Mouse (Mus musculus) kidney, postnatal 4 days (tissue): Measurements from ENCODE around the gene Hadhb.
A peak's percentile ranks its signal among the peaks of the same experiment; 100 is the strongest.

Experiments used
- DNase-seq, 2 experiments: peaks; one replicate each; pipeline ENCODE4 v3.0.0; 2021; ENCODE audit warnings: mixed read lengths in 2 of 2

Gene Hadhb

DNA sequence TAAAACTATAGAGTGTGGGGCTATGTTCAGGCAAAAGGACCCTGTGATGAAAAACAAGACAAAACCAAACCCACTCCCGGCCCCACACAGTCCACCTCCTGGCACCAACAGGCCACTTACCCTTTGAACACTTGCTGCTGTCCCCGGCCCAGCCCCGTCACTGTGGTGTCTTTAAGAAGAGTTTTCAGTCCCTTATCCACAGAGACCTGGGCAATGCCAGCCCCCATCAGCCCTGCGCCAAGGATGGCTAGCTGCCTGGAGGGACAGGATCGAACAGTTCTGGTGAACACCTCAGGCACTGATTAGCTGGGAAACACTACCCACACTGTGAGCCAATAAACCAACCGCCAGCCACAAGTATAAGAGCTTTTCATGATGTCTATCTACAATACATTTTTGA lies 26.4 kb upstream of the Hadhb start:
- no peak for DNase-seq

DNA sequence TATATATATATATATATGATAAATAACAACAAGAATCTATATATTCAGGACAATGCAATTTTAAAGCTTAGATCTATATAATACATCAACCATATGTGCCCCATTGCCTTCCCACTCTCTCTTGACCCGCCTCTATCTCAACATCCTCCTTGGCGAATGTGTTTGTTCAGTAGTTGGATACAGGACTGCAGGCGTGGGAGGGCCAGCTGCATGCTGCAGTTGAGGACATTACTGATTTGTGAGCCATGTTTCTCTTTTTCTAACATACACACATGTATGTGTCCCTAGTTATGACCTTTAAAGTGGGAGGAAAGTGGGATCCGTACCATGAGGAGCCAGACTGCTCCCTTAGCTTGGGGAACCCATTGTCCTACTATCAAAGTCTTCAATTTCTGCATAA lies 23.8 kb upstream of the Hadhb start:
- DNase-seq = no peak

DNA sequence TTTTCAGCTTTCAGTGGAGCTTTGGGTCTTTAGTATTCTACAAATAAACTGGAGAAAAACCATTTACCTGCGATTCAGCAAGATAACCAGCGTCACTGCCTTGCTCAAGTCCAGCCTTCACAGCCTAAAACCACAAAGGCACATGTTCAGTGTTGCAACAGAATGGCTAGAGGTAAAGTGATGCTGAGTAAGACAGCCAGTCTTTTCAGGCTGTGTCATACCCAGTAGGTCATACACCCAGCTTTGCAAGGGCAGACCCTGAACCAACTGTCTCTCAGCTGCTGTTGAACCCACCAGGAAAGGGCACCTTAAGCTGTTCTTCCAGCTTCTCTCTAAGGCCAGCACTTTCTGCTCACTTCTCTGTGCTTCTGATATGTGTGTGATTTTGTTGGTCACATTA lies 22.9 kb upstream of the Hadhb start:
- DNase-seq = no peak

DNA sequence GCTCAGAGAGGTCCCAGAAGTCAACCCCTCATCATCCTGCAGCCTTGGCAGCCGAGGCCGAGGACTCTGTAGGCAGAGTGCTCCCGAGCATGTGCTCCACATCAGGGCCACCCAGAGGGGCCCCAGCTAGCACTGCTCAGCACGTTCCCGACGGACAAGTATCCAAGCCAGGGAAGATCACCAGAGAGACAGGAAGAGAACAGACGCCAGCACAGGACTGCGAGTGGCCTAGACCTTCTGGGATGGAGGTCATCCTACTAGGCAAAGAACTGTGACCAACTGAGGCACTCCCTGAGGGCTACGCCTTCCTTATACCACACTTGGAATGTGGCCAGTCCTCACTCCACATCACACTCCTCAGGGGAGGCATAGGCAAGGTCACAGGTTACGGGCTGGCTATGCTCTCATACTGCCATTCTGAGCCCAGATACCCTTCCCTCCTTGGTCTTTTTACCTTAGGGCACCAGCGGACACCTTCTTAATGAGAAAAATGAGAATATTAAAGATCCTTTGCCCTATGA lies 19.3 kb upstream of the Hadhb start:
- no peak for DNase-seq

DNA sequence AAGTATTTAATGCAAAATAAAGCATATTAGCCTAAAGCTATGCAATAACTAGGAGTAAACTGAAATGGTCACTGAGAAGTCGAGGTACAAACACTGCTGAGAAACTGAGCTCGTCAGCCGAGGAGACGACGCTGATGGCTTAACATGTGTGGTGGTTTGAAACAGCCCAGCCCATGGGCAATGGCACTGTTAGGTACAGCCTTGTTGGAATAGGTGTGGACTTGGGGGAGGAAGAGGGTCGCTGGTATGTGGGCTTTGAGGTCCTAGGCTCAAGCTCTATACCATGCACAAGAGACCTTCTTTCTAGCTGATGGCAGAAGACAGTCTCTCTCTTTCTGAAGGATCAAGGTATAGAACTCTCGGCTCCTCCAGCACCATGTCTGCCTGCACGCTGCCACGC lies 17.8 kb upstream of the Hadhb start:
- no peak for DNase-seq

DNA sequence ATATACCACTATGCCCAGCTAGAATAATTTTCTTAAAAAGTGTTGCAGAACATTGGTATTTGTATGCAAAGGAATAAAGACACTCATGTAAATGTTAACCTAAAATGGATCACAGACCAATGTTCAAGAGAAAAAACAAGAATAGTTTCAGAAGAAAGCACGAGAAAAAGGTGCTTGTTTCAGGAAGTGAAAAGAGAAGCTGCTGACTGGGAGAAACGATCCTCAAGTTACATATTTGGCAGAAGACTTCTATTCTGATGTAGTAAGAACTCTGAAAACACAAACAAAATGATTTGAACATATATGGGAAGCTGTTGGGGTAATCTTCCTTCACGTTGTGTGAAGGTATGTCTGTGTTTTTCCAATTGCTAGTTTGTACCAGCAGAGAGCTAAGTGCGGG lies 16.9 kb upstream of the Hadhb start:
- no peak for DNase-seq

DNA sequence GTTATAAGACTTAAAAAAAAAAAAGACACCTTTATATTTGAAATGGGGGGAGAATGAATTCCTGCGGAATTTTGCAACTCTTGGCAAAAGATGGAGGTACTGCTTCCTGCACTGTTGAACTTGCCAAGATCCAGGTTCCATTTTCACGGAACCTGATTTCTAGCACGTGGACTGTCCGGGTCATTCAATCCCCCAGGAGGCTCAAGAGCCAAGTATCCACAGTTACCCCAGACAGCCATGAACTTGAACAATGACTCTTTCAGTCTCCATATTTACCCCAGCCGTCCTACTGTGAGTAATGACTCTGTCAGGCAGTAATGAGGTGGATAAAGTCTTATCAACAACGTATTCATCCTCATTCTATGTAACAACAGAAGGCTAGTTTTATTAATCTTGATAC lies 8.5 kb upstream of the Hadhb start:
- DNase-seq = no peak

DNA sequence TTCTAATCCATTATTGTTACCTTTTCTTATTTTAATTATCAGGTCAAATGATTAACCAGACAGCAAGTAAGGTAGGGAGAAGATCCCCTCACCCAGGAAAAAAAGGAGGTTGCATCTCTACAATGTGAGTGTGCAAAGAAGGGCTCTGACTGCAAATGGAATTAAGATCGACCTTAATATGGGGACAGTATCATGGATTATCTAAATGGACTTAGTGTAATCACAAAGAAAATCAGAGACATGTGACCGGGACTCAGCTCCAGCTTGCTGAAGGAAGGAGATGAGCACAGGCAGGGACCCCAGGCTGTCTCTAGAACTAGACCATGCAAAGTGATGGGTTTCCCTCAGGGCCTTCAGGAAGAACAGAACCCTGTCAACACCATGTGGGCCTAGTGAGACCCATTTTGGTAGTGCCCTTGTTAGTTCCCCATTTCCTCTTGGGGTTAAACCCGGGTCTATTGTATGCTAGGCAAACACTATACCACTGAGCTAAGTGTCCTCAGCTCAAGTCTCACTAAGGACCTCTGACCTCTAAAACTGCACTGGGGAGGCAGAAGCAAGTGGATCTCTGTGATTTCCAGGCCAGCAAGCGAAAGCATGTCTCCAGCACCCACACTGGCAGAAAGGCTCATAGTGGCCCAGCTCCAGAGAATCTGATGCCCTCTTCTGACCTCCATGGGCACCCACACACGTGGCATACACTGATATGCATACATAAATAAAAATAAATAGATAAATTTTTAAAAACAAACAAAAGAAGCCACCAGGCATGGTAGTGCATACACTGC lies 6.7 kb upstream of the Hadhb start:
- DNase-seq = no peak

DNA sequence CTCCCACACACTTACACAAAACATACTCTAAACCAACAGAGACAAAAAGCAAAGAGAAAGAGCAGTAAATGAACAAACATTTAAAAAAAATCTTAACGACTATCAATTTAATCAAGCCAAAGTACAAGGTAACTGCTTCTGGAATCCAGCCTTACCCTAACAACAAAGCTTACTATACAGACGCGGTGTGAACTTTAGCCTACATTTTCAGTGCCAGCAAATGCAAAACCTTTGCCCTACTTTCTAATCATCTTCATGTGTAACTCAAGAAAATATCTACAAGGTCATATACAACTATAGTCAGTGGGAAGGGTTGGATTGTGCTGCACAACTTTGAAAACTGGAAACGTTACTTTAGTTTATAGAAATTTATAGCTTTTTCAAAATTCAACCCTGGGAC lies 3.0 kb upstream of the Hadhb start:
- no peak for DNase-seq

DNA sequence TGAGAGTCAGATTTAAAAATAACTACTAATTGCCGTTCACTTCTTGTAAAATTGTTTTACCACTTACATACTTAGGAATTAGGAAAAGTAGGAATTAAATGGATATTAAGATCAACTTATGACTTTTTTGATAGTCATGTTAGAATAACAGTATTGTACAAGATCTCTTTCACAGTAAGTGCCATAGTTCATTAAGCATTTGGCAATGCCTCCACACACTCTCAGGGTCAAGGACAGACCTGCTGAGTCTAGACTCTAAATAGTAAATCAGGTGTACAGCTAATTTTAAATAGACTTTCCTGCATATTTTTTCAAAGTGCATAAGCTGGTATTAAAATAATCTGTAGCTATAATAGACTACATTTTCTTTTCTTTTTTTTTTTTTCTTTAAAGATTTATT lies 2.6 kb upstream of the Hadhb start:
- DNase-seq = no peak

DNA sequence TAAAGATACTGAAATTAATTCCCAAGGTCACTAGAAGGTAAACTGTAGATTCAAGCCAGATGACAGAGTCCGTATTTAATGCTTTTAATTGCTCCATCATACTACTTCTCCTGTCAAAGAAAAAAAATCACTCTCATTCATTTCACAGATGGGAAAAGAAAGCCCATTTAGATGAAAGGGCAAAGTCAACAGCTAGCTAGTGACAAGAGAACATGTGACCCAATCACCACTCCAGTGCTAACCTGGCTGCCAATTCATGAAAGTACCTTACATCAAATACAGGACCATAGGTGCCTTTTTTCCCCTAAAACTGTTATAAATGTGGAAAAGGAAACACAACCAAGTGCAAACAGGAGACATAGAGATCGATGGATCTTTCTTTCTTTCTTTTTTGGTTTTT lies 1.8 kb upstream of the Hadhb start:
- no peak for DNase-seq

DNA sequence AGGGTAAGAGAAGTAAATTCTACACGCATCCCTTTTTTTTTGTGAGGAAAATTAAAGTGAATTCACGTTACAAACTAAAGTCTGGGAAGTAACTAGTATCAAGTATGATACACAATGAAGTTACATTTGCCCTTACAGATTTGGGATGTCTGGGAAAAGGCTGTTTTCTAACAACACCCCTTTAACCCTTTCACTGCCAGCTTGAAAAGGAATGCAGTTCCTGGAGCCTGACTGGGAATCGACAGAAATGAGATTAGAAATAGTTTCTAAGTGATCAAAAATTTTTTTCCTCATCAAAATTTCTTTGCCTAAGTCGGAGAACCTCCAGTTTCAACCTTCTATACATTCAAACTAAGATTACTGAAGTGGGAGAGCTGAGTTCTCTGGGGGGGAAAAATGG lies 1.0 kb upstream of the Hadhb start:
- DNase-seq = peak in 1 of 2 experiments; percentile 12

DNA sequence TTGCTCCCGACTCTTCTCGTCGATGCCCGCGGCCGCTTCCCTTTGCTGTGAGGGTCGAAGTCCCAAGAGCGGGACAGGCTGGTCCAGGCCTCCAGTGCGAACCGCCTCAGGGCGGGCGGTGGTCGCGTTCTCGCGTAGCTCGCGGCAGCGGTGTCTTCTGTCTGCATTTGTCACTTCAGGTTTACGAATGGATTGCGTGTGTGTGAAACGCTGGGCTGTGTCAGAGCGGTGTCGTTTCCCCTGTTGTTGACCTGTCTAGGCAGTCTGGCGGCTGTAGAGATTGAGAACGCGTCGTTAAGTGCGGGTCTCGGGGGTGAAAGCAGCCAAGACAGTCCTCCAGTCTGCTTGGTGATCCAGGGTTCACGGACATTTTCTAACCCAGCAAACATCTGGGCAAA lies 346 bp downstream of the Hadhb start:
- no peak for DNase-seq

DNA sequence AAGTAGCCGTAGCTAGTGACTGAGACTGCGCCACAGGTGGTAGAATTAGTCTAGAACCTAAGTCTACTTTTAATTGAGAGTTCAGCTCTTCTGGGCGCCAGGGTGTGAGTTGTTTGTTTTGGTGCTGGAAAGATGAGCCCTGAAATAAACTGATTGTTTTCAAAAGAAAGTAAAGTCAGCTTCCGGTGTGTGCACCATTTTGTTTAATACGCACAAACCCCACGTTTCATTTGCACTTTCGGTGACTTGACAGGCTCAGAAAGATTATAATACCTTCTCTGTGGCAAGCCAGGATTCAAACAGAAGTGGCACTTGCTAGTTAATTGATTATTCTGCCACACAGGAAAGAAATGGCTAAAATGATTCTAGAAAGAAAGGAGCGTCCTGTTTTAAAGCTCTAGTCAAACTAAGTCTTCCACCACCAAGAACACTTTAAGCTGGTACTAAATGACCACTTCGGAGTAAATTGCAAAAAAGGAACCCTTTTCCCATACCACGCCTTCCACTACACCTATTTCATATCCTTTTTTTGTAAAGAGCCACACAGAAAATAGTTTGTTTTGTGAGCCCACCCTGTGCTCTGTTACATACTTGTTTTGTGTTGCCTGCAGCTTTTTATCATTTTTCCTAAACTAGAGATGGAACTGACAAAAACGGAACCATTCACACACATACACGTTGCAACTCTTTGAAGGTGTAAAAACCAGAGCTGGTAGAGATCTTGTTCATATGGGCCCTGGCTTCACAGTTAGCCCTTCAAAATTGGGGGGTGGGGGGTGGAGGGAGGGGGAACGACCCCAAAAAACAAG lies 977 bp downstream of the Hadhb start:
- no peak for DNase-seq

DNA sequence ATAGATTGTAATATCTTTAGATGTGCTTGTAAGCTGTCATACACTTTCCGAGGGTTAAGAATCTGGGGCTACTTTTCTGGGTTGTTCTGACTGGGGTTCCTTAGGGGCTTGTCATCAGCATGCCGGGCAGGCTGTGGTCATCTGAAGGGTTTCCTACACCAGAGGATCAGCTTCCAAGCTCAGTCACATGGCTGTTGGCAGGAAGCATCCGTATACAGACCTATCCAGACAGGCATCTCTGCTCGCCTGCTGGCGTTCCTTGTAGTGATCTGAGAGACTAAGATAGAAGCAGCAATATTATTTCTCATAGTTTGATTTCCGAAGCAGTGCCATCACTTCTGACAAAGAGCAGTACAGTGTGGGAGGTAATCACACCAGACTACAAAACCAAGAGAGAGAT lies 4.6 kb downstream of the Hadhb start:
- DNase-seq = no peak

DNA sequence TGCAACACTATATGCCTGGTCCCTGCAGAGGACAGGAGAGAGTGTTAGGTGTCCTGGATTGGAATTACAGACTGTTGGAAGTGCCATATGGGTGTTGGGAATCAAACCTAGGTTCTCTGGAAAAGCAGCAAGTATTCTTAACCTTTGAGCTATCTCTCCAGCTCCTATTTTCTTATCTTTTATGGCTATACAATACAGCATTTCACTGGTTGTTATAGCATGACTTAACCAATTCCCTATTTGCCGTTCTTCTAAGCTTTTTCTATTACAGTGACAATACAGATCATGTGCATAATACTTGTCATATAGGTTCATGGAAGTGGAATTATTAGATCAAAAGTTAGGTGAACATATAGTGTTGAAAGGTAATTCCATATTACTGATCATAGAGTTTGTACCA lies 6.8 kb downstream of the Hadhb start:
- DNase-seq = no peak

DNA sequence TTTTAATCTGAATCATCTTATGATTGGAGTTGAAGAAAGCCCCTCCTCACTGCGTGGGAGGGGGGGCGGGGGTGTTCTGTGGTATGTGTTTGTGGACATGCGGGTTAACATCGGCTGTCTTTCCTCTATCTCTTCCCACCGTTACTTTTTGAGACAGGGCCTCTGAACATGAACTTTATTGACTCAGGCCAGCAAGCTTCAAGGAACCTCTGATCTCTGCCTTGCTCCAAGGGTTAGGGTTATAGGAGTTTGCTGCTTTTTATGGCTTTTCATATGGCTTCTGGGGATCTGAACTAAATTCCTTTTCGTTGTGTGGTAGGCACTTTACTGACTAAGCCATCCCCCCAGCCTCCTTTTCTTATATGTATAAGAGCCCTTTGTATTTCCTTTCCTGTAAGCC lies 7.3 kb downstream of the Hadhb start:
- no peak for DNase-seq

DNA sequence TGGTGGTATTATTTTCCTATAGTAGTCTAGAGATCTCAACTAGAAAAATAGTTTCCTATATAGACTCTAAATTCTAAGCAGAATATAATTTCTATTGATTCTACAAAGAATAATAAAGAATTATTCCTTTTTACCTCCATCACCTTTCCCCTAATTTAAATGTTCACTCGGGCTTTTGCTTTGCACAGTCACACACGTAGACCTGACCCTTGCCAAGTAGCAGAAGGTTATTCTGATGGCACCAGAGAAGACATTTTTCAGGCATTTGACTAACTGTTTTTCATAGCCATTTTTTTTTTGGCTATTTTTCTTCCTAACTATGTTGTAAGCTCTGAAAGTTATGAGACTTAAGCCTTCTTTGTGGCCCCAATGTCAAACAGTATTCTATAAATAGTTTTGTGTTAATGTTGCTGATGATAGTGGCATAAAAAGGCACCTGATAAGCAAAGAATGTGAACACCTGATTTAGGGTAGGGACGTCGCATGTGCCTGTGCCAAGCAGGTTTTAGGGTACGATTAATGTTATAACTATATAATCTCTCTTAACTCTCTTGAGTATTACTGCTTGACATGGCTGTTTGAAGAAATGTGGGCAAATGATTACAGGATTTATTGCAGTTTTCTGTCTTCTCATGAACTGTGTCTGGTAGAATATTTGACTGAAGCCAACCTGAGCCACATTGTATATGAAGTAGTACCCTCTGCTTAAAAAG lies 10.3 kb downstream of the Hadhb start:
- no peak for DNase-seq

DNA sequence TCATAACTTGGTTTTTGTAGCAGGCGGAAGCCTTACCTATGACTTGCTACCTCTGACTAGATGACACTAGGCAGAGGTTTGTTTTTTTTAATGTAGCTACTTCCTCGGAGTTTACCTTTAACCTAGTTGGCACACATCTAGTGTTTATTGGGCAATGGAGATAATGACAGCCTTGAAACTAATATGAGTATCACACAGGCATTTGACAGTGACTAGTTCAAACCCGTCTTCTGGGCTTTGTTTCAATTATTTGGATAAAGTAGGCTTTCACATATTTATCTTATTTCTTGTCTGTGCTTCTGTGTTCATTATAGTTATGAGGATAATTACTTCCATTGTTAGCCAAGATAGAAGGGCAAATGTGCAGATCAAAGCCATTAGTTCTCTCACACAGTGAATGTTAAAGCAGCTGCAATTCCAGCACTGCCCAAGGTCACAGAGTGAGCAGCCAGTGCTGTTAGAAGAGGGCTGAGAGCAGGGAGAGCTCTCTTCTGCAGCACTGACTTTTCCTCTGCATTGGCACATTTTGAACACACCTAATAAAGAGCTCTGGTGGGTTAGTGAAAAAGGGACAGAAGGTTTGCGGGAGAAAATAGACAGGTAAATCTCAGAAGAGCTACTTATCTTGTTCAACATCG lies 15.4 kb downstream of the Hadhb start:
- DNase-seq = no peak

DNA sequence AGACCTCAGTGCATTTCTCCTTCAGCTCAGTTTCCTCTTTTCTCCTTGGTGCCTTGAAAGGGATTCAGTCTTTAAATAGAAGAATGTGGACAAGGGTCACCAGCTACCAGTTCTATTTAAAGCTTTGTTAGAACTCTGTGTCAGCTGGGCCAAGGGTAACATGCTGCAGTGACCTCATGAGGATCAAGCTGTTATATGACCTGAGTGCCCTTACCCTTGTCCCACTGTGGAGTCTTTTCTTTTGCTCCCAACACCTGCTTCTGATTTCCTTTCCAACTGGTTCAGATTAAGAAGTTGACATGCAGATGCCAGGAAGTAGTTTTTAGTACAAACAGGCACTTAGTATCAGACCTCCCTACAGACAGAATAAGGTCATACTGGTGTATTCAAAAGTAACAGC lies 17.1 kb downstream of the Hadhb start:
- no peak for DNase-seq

DNA sequence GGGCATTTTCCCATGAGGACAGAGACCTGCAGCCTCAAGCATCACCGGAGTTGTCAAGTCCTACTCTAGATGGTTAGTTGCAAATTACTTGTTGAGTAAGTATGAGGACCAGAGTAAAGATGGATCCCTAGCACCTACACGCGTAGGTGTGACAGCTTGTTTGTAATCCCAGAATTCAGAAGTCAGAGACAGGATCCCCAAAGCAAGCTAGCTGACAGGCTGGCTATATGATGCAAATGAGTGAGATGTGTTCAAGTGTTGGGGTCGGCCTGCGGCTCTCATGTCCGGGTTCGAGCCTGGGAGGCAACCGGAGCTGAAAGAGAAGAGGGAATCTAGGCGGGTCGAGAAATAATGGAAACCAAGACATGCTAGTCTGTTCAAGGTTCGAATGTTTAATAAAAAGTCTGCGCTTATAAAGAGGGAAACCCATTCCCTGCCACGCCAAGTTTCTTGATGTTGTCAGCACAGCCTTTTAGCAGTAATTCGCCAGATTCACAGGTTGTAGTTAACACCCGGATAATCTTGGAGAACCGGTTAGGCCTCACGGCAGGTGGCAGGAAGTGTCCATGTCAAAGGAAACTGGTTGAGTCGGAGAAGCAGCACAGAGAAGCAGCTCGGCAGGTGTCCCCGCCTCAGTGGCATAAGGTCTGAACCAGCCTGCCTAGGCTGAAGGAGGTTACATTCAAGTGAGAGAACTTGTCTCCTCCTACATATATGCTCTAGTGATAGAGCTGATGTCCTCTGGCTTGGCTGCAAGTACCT lies 18.1 kb downstream of the Hadhb start:
- DNase-seq = no peak

DNA sequence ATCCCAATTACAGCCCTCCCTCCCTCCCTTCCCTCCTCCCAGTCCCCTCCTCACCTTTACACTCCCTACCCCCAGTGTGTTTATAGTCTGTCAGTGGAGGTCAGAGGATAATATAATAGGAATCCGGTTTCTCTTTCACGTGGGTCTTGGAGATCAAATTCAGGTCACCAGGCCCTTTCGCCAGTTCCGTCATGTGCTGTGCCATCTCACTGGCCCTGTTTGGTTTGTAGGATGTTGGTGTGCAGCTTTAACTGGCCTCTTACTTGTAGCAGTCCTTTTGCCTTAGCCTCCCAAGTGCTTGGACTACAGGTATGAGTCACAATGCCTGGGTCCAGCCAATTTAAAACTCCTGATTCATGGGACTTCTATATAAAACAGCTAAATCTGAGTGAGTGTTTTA lies 20.8 kb downstream of the Hadhb start:
- no peak for DNase-seq
